Mouse (Mus musculus) heart, embryonic 14.5 days (tissue): ENCODE measurements at regions not wholly inside any gene's neighbourhood (a gene's known extent, or its start where the extent isn't known, plus 50 kb on each side); places are given as distances from the start of the nearest gene placed in this dataset.

Experiments used
- ATAC-seq: fragments of 200-750 bp; cut with Nextera tagmentation; 2 replicates; pipeline ENCODE4 v1.8.0; 2017; ENCODE audit warnings: low read depth, moderate TSS enrichment; ENCODE audit not compliant: insufficient number of reproducible peaks, insufficient read depth, low FRiP score
- H3K27ac ChIP-seq, 2 experiments: fragments of 200-500 bp in 1 of 2; fragments of 300-500 bp in 1 of 2; sonication (generic) in 1 of 2; replicated peaks in 1 of 2; 2 replicates each; pipeline ENCODE4 v1.5.1; 2012 to 2014; ENCODE audit warnings: low read depth in 2 of 2, low read length in 2 of 2, control low read depth in 1 of 2, mild to moderate bottlenecking in 1 of 2, mixed read lengths in 1 of 2; ENCODE audit not compliant: control insufficient read depth in 1 of 2, insufficient read depth in 1 of 2
- H3K27me3 ChIP-seq: fragments of 300-500 bp; sonication (generic); 2 replicates; pipeline ENCODE4 v1.6.1; 2014; ENCODE audit warnings: mild to moderate bottlenecking, low read length, control low read depth; ENCODE audit not compliant: control insufficient read depth, insufficient read depth
- H3K36me3 ChIP-seq: fragments of 300-500 bp; sonication (generic); 2 replicates; pipeline ENCODE4 v1.6.1; 2014; ENCODE audit warnings: mild to moderate bottlenecking, control low read depth, low read length, mixed read lengths; ENCODE audit not compliant: control insufficient read depth, insufficient read depth
- H3K4me1 ChIP-seq, 2 experiments: fragments of 200-500 bp in 1 of 2; fragments of 300-500 bp in 1 of 2; sonication (generic) in 1 of 2; 2 replicates each; pipeline ENCODE4 v1.6.1; 2012 to 2014; ENCODE audit warnings: low read length in 2 of 2, control low read depth in 1 of 2, mixed read lengths in 1 of 2; ENCODE audit not compliant: control insufficient read depth in 2 of 2, insufficient read depth in 2 of 2
- H3K4me2 ChIP-seq: fragments of 300-500 bp; sonication (generic); 2 replicates; pipeline ENCODE4 v1.6.1; 2014; ENCODE audit warnings: mild to moderate bottlenecking, low read length
- H3K4me3 ChIP-seq, 2 experiments: fragments of 200-500 bp in 1 of 2; fragments of 300-500 bp in 1 of 2; sonication (generic) in 1 of 2; 2 replicates each; pipeline ENCODE4 v1.5.1; 2012 to 2014; ENCODE audit warnings: low read length in 2 of 2, mild to moderate bottlenecking in 2 of 2, control low read depth in 1 of 2, low read depth in 1 of 2, moderate library complexity in 1 of 2; ENCODE audit not compliant: control insufficient read depth in 1 of 2, insufficient read depth in 1 of 2
- H3K9ac ChIP-seq: fragments of 300-500 bp; sonication (generic); 2 replicates; pipeline ENCODE4 v1.6.1; 2014; ENCODE audit warnings: mild to moderate bottlenecking, low read length
- H3K9me3 ChIP-seq: fragments of 300-500 bp; sonication (generic); 2 replicates; pipeline ENCODE4 v1.6.1; 2016; ENCODE audit warnings: low read length, control low read depth; ENCODE audit not compliant: control insufficient read depth
- WGBS: fragments of 180-500 bp; shearing (Covaris S2); extraction: QIAGEN DNeasy Blood & Tissue Kit; methylation state at CpG from one replicate; pipeline ENCODE4 v1.1.7; 2014; 5-methylcytosine and 5-hydroxymethylcytosine counted together

- H3K27ac ChIP-seq: no peak overlapping the region
- no peak overlapping the region for H3K4me2 ChIP-seq
- no peaks in the 10 kb centered on the region for H3K9me3 ChIP-seq
- H3K36me3 ChIP-seq: no peaks in the 10 kb centered on the region
- no peaks in the 10 kb centered on the region for H3K4me1 ChIP-seq
- no peak overlapping the region for H3K4me3 ChIP-seq
- H3K9ac ChIP-seq: no peak overlapping the region
- WGBS: 31% methylated on average over 1 of the region's 1 CpGs
- no peak for ATAC-seq
- H3K27me3 ChIP-seq: no peaks in the 10 kb centered on the region
These were observed 229.1 kb upstream of the Camk1g start for GRCm38 (mm10) chr1:193599163-193599562.

GRCm38 (mm10) chr1:193590301-193590829 lies 220.3 kb upstream of the Camk1g start:
- 38% methylated on average over 5 of the region's 5 CpGs for WGBS
- no peak overlapping the region for H3K4me3 ChIP-seq
- ATAC-seq: no peak
- no peak overlapping the region for H3K27ac ChIP-seq
- no peak overlapping the region for H3K4me2 ChIP-seq
- H3K9me3 ChIP-seq: no peaks in the 10 kb centered on the region
- H3K4me1 ChIP-seq: peaks cover 18 to 33% of the 10 kb centered on the region in 2 experiments
- no peaks in the 10 kb centered on the region for H3K27me3 ChIP-seq
- H3K36me3 ChIP-seq: no peaks in the 10 kb centered on the region
- no peak overlapping the region for H3K9ac ChIP-seq

- 0 out of 4 replicates have a peak overlapping the region, but pooled peaks of 1 of the 2 experiments have one; percentile 25 for H3K27ac ChIP-seq
- peak; percentile 57; the same call in 1 of the 2 replicates for ATAC-seq
- 20% methylated on average over 12 of the region's 12 CpGs for WGBS
These were observed 218.7 kb upstream of the Camk1g start for GRCm38 (mm10) chr1:193588477-193589464.

GRCm38 (mm10) chr1:193587317-193587716 lies 217.2 kb upstream of the Camk1g start:
- Histone ChIP-seq H3K4me3 (no peak overlapping the region), H3K36me3 (no peaks in the 10 kb centered on the region), H3K4me2 (peak overlapping the region; percentile 25; the same call in 1 of the 2 replicates), H3K4me1 (peaks cover 18 to 33% of the 10 kb centered on the region in 2 experiments), H3K27me3 (no peaks in the 10 kb centered on the region), H3K9me3 (no peaks in the 10 kb centered on the region), H3K9ac (no peak overlapping the region), H3K27ac (peak overlapping the region in 1 of 2 experiments; percentile 47; a peak in 1 of 4 replicates)
- WGBS: 74% methylated on average over 2 of the region's 2 CpGs
- no peak for ATAC-seq

More at GRCm38 (mm10) chr1:193588477-193589464, 218.7 kb upstream of the Camk1g start:
- H3K4me3 ChIP-seq: no peak overlapping the region
- H3K4me1 ChIP-seq: peaks cover 18 to 33% of the 10 kb centered on the region in 2 experiments
- H3K27me3 ChIP-seq: no peaks in the 10 kb centered on the region
- 0 out of 2 replicates have a peak overlapping the region, but pooled peaks have one; percentile 14 for H3K4me2 ChIP-seq
- H3K36me3 ChIP-seq: no peaks in the 10 kb centered on the region
- H3K9ac ChIP-seq: no peak overlapping the region
- no peaks in the 10 kb centered on the region for H3K9me3 ChIP-seq

GRCm38 (mm10) chr1:193586896-193587295 lies 216.8 kb upstream of the Camk1g start:
- H3K4me3 ChIP-seq: no peak overlapping the region
- H3K9me3 ChIP-seq: no peaks in the 10 kb centered on the region
- peak overlapping the region; percentile 25; the same call in 1 of the 2 replicates for H3K4me2 ChIP-seq
- 22% methylated on average over 6 of the region's 6 CpGs for WGBS
- no peaks in the 10 kb centered on the region for H3K27me3 ChIP-seq
- H3K4me1 ChIP-seq: peaks cover 18 to 33% of the 10 kb centered on the region in 2 experiments
- H3K9ac ChIP-seq: no peak overlapping the region
- peak overlapping the region in 1 of 2 experiments; percentile 47; a peak in 2 of 4 replicates for H3K27ac ChIP-seq
- 0 out of 2 replicates have a peak, but pooled peaks have one; percentile 20 for ATAC-seq
- no peaks in the 10 kb centered on the region for H3K36me3 ChIP-seq

GRCm38 (mm10) chr1:193583791-193584190 lies 213.7 kb upstream of the Camk1g start:
- 74% methylated on average over 2 of the region's 2 CpGs for WGBS

GRCm38 (mm10) chr1:193580393-193580792 lies 210.3 kb upstream of the Camk1g start:
- no peak; the same call in 1 of the 2 replicates for ATAC-seq
- Histone ChIP-seq H3K4me2 (no peak overlapping the region), H3K4me3 (no peak overlapping the region), H3K27me3 (no peaks in the 10 kb centered on the region), H3K9ac (no peak overlapping the region), H3K36me3 (no peaks in the 10 kb centered on the region), H3K27ac (no peak overlapping the region), H3K9me3 (no peaks in the 10 kb centered on the region), H3K4me1 (peaks cover 10 to 13% of the 10 kb centered on the region in 2 experiments)
- WGBS: 36% methylated on average over 4 of the region's 4 CpGs

More at GRCm38 (mm10) chr1:193583791-193584190, 213.7 kb upstream of the Camk1g start:
- Histone ChIP-seq H3K27ac (no peak overlapping the region), H3K9me3 (no peaks in the 10 kb centered on the region), H3K4me1 (peaks cover 24 to 40% of the 10 kb centered on the region in 2 experiments), H3K36me3 (no peaks in the 10 kb centered on the region), H3K4me2 (no peak overlapping the region), H3K9ac (no peak overlapping the region), H3K4me3 (no peak overlapping the region), H3K27me3 (no peaks in the 10 kb centered on the region)
- ATAC-seq: no peak
